In genomic region chr1:157055288-157055831, GRCm38 (mm10) we compare ENCODE assay signal across 11 mouse cellular contexts. TPM values are rescaled to one million over a fixed set of nuclear protein-coding genes. Genes with fewer than 3 reads are reported as not detected.
A peak's percentile ranks its signal among the peaks of the same experiment; 100 is the strongest.
DNase-seq lines count a peak whose midpoint lies in the region; ATAC-seq and TF ChIP-seq lines count a peak whose summit lies in the region.
"Had no signal": no experiment of that assay in that cellular context is flagged by ENCODE, and none has a peak within 500 bp of the region (broad histone marks: within the 10 kb centered on the region; RNA-seq: fewer than 3 reads in every experiment).

No protein-coding gene starts in this region.

- TF ChIP-seq EP300 in stomach, postnatal 0 days (optimal IDR thresholded peaks at IDR 0.05) = no peak

- H3K4me2 ChIP-seq in embryonic facial prominence, embryonic 11.5 days (ENCODE audit: low read depth, low read length) = no peak overlapping the region
- H3K4me2 ChIP-seq in stomach, embryonic 15.5 days = no peak overlapping the region
- H3K4me2 ChIP-seq in stomach, postnatal 0 days (replicated peaks; ENCODE audit: low read depth) = no peak overlapping the region
- H3K4me2 ChIP-seq in liver, embryonic 16.5 days (ENCODE audit: low read depth, low read length) = peak overlapping the region; percentile 30

- no peak overlapping the region for H3K27ac ChIP-seq in embryonic facial prominence, embryonic 11.5 days (replicated peaks; ENCODE audit: low read depth, low read length)
- no peak overlapping the region for H3K27ac ChIP-seq in embryonic facial prominence, embryonic 10.5 days (replicated peaks)
- H3K27ac ChIP-seq in stomach, embryonic 15.5 days = no peak overlapping the region
- H3K27ac ChIP-seq in stomach, postnatal 0 days (replicated peaks) = no peak overlapping the region
- H3K27ac ChIP-seq in liver, embryonic 16.5 days (ENCODE audit: low read length) = peak overlapping the region; percentile 52; the same call in 1 of the 2 replicates
- no peak overlapping the region for H3K27ac ChIP-seq in thymus, adult 2 months (ENCODE audit: control insufficient read depth, insufficient read depth, low read length)

- no peaks in the 10 kb centered on the region for H3K36me3 ChIP-seq in embryonic facial prominence, embryonic 11.5 days (replicated peaks; ENCODE audit: control insufficient read depth, insufficient read depth, low read depth, low read length)
- H3K36me3 ChIP-seq in embryonic facial prominence, embryonic 10.5 days (replicated peaks) = no peaks in the 10 kb centered on the region
- no peaks in the 10 kb centered on the region for H3K36me3 ChIP-seq in stomach, embryonic 15.5 days
- H3K36me3 ChIP-seq in stomach, postnatal 0 days (ENCODE audit: control insufficient read depth, insufficient read depth, low read length) = no peaks in the 10 kb centered on the region
- no peaks in the 10 kb centered on the region for H3K36me3 ChIP-seq in liver, embryonic 16.5 days (ENCODE audit: control insufficient read depth, insufficient read depth)
- H3K36me3 ChIP-seq in thymus, adult 2 months (ENCODE audit: control insufficient read depth, insufficient read depth, low read length) = no peaks in the 10 kb centered on the region

- peak; percentile 36; the same call in 1 of the 2 replicates for ATAC-seq in embryonic facial prominence, embryonic 11.5 days (replicated peaks; ENCODE audit: insufficient number of reproducible peaks, low FRiP score, low TSS enrichment, low read depth)
- peak; percentile 60; the same call in 1 of the 2 replicates for ATAC-seq in stomach, embryonic 15.5 days (ENCODE audit: insufficient read depth, low FRiP score, low read depth)
- ATAC-seq in stomach, postnatal 0 days (ENCODE audit: low FRiP score, low TSS enrichment) = no peak
- ATAC-seq in liver, embryonic 16.5 days (ENCODE audit: low read depth) = peak; percentile 91

- TF ChIP-seq CTCF in stomach, postnatal 0 days (IDR thresholded peaks at IDR 0.05; ENCODE audit: low read depth) = no peak
- TF ChIP-seq CTCF in thymus, adult 2 months (IDR thresholded peaks at IDR 0.05; ENCODE audit: borderline replicate concordance, control insufficient read depth, extremely low read depth, insufficient read depth, low read length, poor library complexity) = no peak

- no peak overlapping the region for H3K4me3 ChIP-seq in embryonic facial prominence, embryonic 11.5 days (ENCODE audit: low read depth, low read length)
- no peak overlapping the region for H3K4me3 ChIP-seq in embryonic facial prominence, embryonic 10.5 days
- no peak overlapping the region for H3K4me3 ChIP-seq in stomach, embryonic 15.5 days (replicated peaks)
- no peak overlapping the region for H3K4me3 ChIP-seq in stomach, postnatal 0 days (ENCODE audit: low read depth, low read length)
- no peak overlapping the region for H3K4me3 ChIP-seq in liver, embryonic 16.5 days (ENCODE audit: low read depth, low read length)
- H3K4me3 ChIP-seq in thymus, adult 2 months (ENCODE audit: control insufficient read depth, insufficient read depth, low read length) = no peak overlapping the region

- H3K9me3 ChIP-seq in embryonic facial prominence, embryonic 11.5 days (replicated peaks; ENCODE audit: control insufficient read depth, low read length) = no peaks in the 10 kb centered on the region
- H3K9me3 ChIP-seq in embryonic facial prominence, embryonic 10.5 days = no peaks in the 10 kb centered on the region
- H3K9me3 ChIP-seq in stomach, embryonic 15.5 days = no peaks in the 10 kb centered on the region
- H3K9me3 ChIP-seq in stomach, postnatal 0 days (ENCODE audit: control insufficient read depth, low read length) = no peaks in the 10 kb centered on the region
- no peaks in the 10 kb centered on the region for H3K9me3 ChIP-seq in liver, embryonic 16.5 days (replicated peaks; ENCODE audit: control insufficient read depth, low read length)

- no peaks in the 10 kb centered on the region for H3K4me1 ChIP-seq in embryonic facial prominence, embryonic 11.5 days (ENCODE audit: control insufficient read depth, insufficient read depth, low read length)
- peaks cover 26% of the 10 kb centered on the region for H3K4me1 ChIP-seq in embryonic facial prominence, embryonic 10.5 days
- H3K4me1 ChIP-seq in stomach, embryonic 15.5 days = 0 out of 2 replicates have a peak, but pooled peaks cover 2% of the 10 kb centered on the region
- no peaks in the 10 kb centered on the region; the same call in 1 of the 2 replicates for H3K4me1 ChIP-seq in stomach, postnatal 0 days (replicated peaks; ENCODE audit: control insufficient read depth, insufficient read depth)
- H3K4me1 ChIP-seq in liver, embryonic 16.5 days (ENCODE audit: control insufficient read depth, low read depth, low read length) = peaks cover 15% of the 10 kb centered on the region
- H3K4me1 ChIP-seq in thymus, adult 2 months (replicated peaks; ENCODE audit: control insufficient read depth, insufficient read depth, low read length) = peaks cover 3% of the 10 kb centered on the region

- no peak for TF ChIP-seq POLR2A in thymus, adult 2 months (IDR thresholded peaks at IDR 0.05; ENCODE audit: control insufficient read depth, extremely low read depth, insufficient read depth, low read length, poor library complexity)

- 44% methylated on average over 11 of the region's 11 CpGs for WGBS in embryonic facial prominence, embryonic 11.5 days
- 63% methylated on average over 11 of the region's 11 CpGs for WGBS in embryonic facial prominence, embryonic 10.5 days
- 35% methylated on average over 11 of the region's 11 CpGs for WGBS in stomach, embryonic 15.5 days
- WGBS in stomach, postnatal 0 days = 38% methylated on average over 11 of the region's 11 CpGs
- WGBS in liver, embryonic 16.5 days (ENCODE audit: insufficient replicate concordance) = 31% methylated on average over 11 of the region's 11 CpGs
- WGBS in thymus, adult 2 months = 94% methylated on average over 11 of the region's 11 CpGs

- DNase-seq in embryonic facial prominence, embryonic 11.5 days (ENCODE audit: low spot score) = no peak
- DNase-seq in embryonic facial prominence, embryonic 10.5 days (ENCODE audit: low spot score) = no peak
- no peak for DNase-seq in stomach, postnatal 0 days (ENCODE audit: low spot score)
- no peak for DNase-seq in cerebellum, adult 11 months
- no peak for DNase-seq in thymus, adult 2 months
- DNase-seq in urinary bladder, postnatal 25 days (ENCODE audit: low spot score) = no peak
- DNase-seq: cerebellum, postnatal 36 days; gastrocnemius, postnatal 14 days had no signal

- H3K27me3 ChIP-seq in embryonic facial prominence, embryonic 11.5 days (ENCODE audit: control insufficient read depth, insufficient read depth, low read length) = no peaks in the 10 kb centered on the region
- no peaks in the 10 kb centered on the region for H3K27me3 ChIP-seq in embryonic facial prominence, embryonic 10.5 days (replicated peaks; ENCODE audit: low read depth, poor library complexity, severe bottlenecking)
- H3K27me3 ChIP-seq in stomach, embryonic 15.5 days (replicated peaks) = no peaks in the 10 kb centered on the region
- H3K27me3 ChIP-seq in stomach, postnatal 0 days (ENCODE audit: control insufficient read depth, insufficient read depth, low read length) = no peaks in the 10 kb centered on the region
- no peaks in the 10 kb centered on the region for H3K27me3 ChIP-seq in liver, embryonic 16.5 days (ENCODE audit: control insufficient read depth, insufficient read depth, low read depth, low read length)
- no peaks in the 10 kb centered on the region for H3K27me3 ChIP-seq in thymus, adult 2 months (ENCODE audit: control insufficient read depth, insufficient read depth, low read length)

- no peak overlapping the region for H3K9ac ChIP-seq in embryonic facial prominence, embryonic 11.5 days (replicated peaks; ENCODE audit: low read length)
- H3K9ac ChIP-seq in stomach, embryonic 15.5 days = no peak overlapping the region
- no peak overlapping the region for H3K9ac ChIP-seq in stomach, postnatal 0 days (ENCODE audit: low read length)
- H3K9ac ChIP-seq in liver, embryonic 16.5 days (ENCODE audit: low read depth, low read length) = no peak overlapping the region

RNA-seq across cellular contexts. Expression of gene Tex35, which starts 53.1 kb away (rescaled TPM):
- not detected in 2 replicates for polyA plus RNA-seq in embryonic facial prominence, embryonic 11.5 days (2014; fragmentation: Nextera tagmentation; extraction: Ambion mirVana)
- not detected in 2 replicates for polyA plus RNA-seq in embryonic facial prominence, embryonic 10.5 days (2016; fragmentation: Nextera tagmentation; extraction: Ambion mirVana)
- not detected in 2 replicates for polyA plus RNA-seq in stomach, embryonic 15.5 days (2015; fragmentation: Nextera tagmentation; extraction: Ambion mirVana)
- polyA plus RNA-seq in stomach, postnatal 0 days (2015; fragmentation: Nextera tagmentation; extraction: Ambion mirVana) = not detected in 2 replicates
- polyA plus RNA-seq in liver, embryonic 16.5 days (2015; fragmentation: Nextera tagmentation; extraction: Ambion mirVana) = not detected in 2 replicates
- polyA plus RNA-seq in thymus, adult 2 months (2012; rRNA removed) = 0.31 TPM in 1 of 2 replicates, not detected in the other
- polyA plus RNA-seq: stomach, embryonic 14.5 days had no signal
